Mouse (Mus musculus) liver, embryonic 14.5 days (tissue): ENCODE measurements around the gene Cnpy2.

Experiments
- CTCF ChIP-seq: IDR thresholded peaks from 2 replicates; pipeline ENCODE4 v1.5.1; 2016; ENCODE audit warnings: antibody characterized with exemption, low read depth, control low read depth
- EP300 ChIP-seq: IDR thresholded peaks from 2 replicates; pipeline ENCODE4 v1.6.1; 2016; ENCODE audit warnings: antibody characterized with exemption, low read depth

- no peak for TF ChIP-seq EP300
- TF ChIP-seq CTCF: peak; percentile 68
These were observed 52.1 kb downstream of the Cnpy2 start for GRCm38 (mm10) chr10:128374393-128374792.
